Mouse (Mus musculus): ENCODE data around the gene Hus1b. TPM values are rescaled to one million over a fixed set of nuclear protein-coding genes. Genes with fewer than 3 reads are reported as not detected.

The Hus1b gene
- 0.06 TPM for polyA plus RNA-seq (2012; fragmentation: generic; extraction: Trizol)
- long read RNA-seq, experiment 1 = 0 reads
- long read RNA-seq, experiment 2 = 0 reads

DNA sequence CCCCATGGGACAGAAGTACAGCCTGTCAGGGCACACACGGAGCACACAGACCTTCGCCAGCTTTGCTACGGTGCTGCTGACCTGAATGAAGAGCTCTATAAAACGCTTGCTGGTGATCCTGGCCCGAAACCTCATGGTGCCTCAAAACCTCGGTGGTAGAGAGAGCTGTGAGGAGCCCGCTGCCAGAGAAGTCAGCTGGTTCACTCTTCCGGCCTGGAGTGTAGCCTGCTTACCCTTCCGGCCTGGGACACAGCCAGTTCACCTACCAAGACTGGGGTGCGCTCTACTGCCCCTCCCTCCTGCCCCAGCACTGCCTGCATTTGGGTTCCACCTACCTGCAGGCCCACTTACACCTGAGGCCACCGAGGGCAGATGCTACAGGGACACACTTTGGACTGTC, at the start of gene Hus1b:
Gene Hus1b, minus strand, starts transcription at position 220 of the 400 bp plus-strand sequence.
- Histone ChIP-seq H3K36me3 (ENCODE audit: control insufficient read depth, insufficient read depth) (peaks cover 4% of the 10 kb centered on the region), H3K79me3 (ENCODE audit: low read depth) (peaks cover 4% of the 10 kb centered on the region), H3ac (ENCODE audit: control insufficient read depth, insufficient read length, low read depth) (no peak within 1 kb of the TSS), H3K27me3 (ENCODE audit: control insufficient read depth, insufficient read depth, insufficient read length) (no peaks in the 10 kb centered on the region), H3K4me3 (ENCODE audit: insufficient read depth, poor library complexity, severe bottlenecking) (no peak within 1 kb of the TSS), H3K79me2 (ENCODE audit: control insufficient read depth, insufficient read depth) (peaks cover 5% of the 10 kb centered on the region)
- TF ChIP-seq CTCF (IDR thresholded peaks at IDR 0.05; ENCODE audit: control insufficient read depth, insufficient read depth, insufficient read length) (no peak), MYOD1 (IDR thresholded peaks at IDR 0.05; ENCODE audit: control insufficient read depth, insufficient read length, low read depth) (no peak), USF1 (IDR thresholded peaks at IDR 0.05; ENCODE audit: low read depth) (no peak), MYOG (IDR thresholded peaks at IDR 0.05; ENCODE audit: control insufficient read depth, extremely low read depth, insufficient read length) (no peak)

DNA sequence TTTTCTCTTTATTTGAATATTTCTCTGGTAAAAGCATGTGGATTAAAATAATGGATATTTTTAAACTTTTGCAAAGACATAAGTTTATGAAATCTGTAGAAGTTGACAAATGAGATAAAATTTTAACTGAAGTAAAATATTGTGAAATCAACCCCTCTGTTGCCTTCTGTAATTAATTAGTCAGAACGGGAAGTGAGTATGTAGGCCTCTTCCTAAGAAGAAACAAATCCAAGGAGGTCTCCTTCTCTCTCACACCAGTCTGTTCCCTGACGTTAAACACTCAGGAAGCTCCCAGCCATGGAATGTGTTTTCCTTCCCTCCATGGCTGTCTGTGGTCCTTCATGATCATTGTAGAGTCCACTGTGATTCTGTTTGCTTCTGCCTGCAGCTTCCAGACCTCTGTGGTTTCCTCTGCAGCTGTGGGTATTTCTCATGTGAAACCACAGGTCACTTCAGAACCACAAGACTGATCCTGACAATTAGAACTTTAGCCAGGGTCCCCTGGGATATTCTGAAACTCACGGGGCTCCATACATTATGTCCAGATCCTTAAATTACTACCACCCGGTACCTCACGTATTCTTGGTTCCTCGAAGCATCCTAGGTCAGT, 46.8 kb upstream of the Hus1b start:
- Histone ChIP-seq H3K79me3 (ENCODE audit: low read depth) (no peaks in the 10 kb centered on the region), H3ac (ENCODE audit: control insufficient read depth, insufficient read length, low read depth) (no peak overlapping the region), H3K79me2 (ENCODE audit: control insufficient read depth, insufficient read depth) (no peaks in the 10 kb centered on the region), H3K27me3 (ENCODE audit: control insufficient read depth, insufficient read depth, insufficient read length) (peaks cover 24% of the 10 kb centered on the region), H3K4me3 (ENCODE audit: insufficient read depth, poor library complexity, severe bottlenecking) (no peak overlapping the region), H3K36me3 (ENCODE audit: control insufficient read depth, insufficient read depth) (no peaks in the 10 kb centered on the region)
- TF ChIP-seq CEBPB (IDR thresholded peaks at IDR 0.05; ENCODE audit: low read depth) = no peak
- peak; percentile 81 for TF ChIP-seq MYOD1 (IDR thresholded peaks at IDR 0.05; ENCODE audit: control insufficient read depth, insufficient read length, low read depth)
- TF ChIP-seq MYOG (IDR thresholded peaks at IDR 0.05; ENCODE audit: control insufficient read depth, extremely low read depth, insufficient read length) = no peak
- no peak for TF ChIP-seq CTCF (IDR thresholded peaks at IDR 0.05; ENCODE audit: control insufficient read depth, insufficient read depth, insufficient read length)
- TF ChIP-seq MAX (IDR thresholded peaks at IDR 0.05) = peak; percentile 30
- no peak for TF ChIP-seq USF1 (IDR thresholded peaks at IDR 0.05; ENCODE audit: low read depth)
- TF ChIP-seq FOSL1 (IDR thresholded peaks at IDR 0.05; ENCODE audit: insufficient read depth, low read length, poor library complexity, severe bottlenecking) = no peak

DNA sequence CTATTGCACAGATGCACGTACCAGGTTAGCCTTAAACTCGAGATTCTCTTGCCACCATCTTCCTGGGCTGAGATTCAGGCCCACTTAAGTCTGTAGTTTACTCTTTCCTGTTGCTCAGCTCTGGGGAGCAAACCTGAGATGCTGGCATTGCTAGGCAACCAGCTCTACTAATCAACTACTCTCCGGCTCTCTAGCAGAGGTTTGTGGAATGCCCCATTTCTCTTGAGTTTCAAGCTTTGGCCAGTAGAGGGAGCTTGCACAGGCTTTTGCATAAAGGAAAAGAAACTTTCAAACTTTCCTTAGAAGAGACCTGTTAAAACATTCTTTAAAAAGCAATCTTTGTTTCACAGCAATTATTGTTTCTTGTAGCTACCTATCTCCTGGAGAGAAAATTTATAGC, 46.3 kb upstream of the Hus1b start:
- no peaks in the 10 kb centered on the region for H3K79me2 ChIP-seq (ENCODE audit: control insufficient read depth, insufficient read depth)
- no peak overlapping the region for H3K4me3 ChIP-seq (ENCODE audit: insufficient read depth, poor library complexity, severe bottlenecking)
- H3K27me3 ChIP-seq (ENCODE audit: control insufficient read depth, insufficient read depth, insufficient read length) = peaks cover 23% of the 10 kb centered on the region
- no peaks in the 10 kb centered on the region for H3K79me3 ChIP-seq (ENCODE audit: low read depth)
- TF ChIP-seq FOSL1 (IDR thresholded peaks at IDR 0.05; ENCODE audit: insufficient read depth, low read length, poor library complexity, severe bottlenecking) = no peak
- TF ChIP-seq MAX (IDR thresholded peaks at IDR 0.05) = no peak
- no peak for TF ChIP-seq CTCF (IDR thresholded peaks at IDR 0.05; ENCODE audit: control insufficient read depth, insufficient read depth, insufficient read length)
- TF ChIP-seq CEBPB (IDR thresholded peaks at IDR 0.05; ENCODE audit: low read depth) = no peak
- TF ChIP-seq MYOD1 (IDR thresholded peaks at IDR 0.05; ENCODE audit: control insufficient read depth, insufficient read length, low read depth) = no peak
- TF ChIP-seq MYOG (IDR thresholded peaks at IDR 0.05; ENCODE audit: control insufficient read depth, extremely low read depth, insufficient read length) = no peak
- no peak for TF ChIP-seq USF1 (IDR thresholded peaks at IDR 0.05; ENCODE audit: low read depth)
- H3K36me3 ChIP-seq (ENCODE audit: control insufficient read depth, insufficient read depth) = no peaks in the 10 kb centered on the region
- no peak overlapping the region for H3ac ChIP-seq (ENCODE audit: control insufficient read depth, insufficient read length, low read depth)

DNA sequence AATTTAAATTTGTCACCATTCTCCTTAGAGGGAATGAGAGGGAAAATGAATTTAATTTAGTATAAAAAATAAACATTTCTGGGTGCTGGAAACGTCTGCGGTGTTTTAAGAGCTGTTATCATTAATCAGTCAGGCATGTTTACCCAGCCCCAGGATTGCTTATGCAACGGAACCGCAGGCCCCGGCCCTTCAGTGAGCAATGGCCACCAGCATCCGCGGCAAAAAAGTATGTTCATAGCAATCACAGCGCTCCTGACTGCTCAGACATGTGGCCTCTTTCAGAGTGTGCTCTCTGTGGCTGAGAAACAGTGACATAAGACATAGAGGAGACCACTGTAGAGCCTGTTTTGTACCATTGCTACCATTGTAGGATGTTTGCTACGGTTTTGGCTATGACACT, 42.7 kb upstream of the Hus1b start:
- TF ChIP-seq FOSL1 (IDR thresholded peaks at IDR 0.05; ENCODE audit: insufficient read depth, low read length, poor library complexity, severe bottlenecking) (no peak), MAX (IDR thresholded peaks at IDR 0.05) (no peak), MYOG (IDR thresholded peaks at IDR 0.05; ENCODE audit: control insufficient read depth, extremely low read depth, insufficient read length) (no peak), MYOD1 (IDR thresholded peaks at IDR 0.05; ENCODE audit: control insufficient read depth, insufficient read length, low read depth) (no peak), CEBPB (IDR thresholded peaks at IDR 0.05; ENCODE audit: low read depth) (no peak), USF1 (IDR thresholded peaks at IDR 0.05; ENCODE audit: low read depth) (no peak), CTCF (IDR thresholded peaks at IDR 0.05; ENCODE audit: control insufficient read depth, insufficient read depth, insufficient read length) (no peak)
- peaks cover 24% of the 10 kb centered on the region for H3K27me3 ChIP-seq (ENCODE audit: control insufficient read depth, insufficient read depth, insufficient read length)

DNA sequence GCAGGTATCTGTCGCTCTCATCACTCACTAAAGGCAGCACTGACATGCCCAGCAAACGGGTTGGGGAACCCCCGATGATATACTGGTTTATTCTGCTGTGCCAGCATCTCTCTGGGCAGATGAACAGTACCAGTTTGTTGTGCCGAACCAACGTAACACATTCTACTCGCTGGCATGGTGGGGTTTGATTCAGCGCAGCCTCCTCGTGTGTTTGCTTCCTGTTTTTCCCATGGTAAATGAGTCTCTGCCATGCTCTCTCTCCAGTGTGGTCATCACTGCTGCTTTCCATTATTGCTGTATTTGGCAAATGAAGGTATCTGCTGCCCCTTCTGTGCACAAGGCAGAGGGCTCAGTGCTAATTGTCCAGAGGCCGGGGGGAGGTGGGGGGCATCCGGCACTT, 42.2 kb upstream of the Hus1b start:
- peaks cover 24% of the 10 kb centered on the region for H3K27me3 ChIP-seq (ENCODE audit: control insufficient read depth, insufficient read depth, insufficient read length)
- H3K36me3 ChIP-seq (ENCODE audit: control insufficient read depth, insufficient read depth) = no peaks in the 10 kb centered on the region
- TF ChIP-seq MYOD1 (IDR thresholded peaks at IDR 0.05; ENCODE audit: control insufficient read depth, insufficient read length, low read depth) (no peak), MAX (IDR thresholded peaks at IDR 0.05) (no peak)
- no peak overlapping the region for H3ac ChIP-seq (ENCODE audit: control insufficient read depth, insufficient read length, low read depth)
- no peaks in the 10 kb centered on the region for H3K79me2 ChIP-seq (ENCODE audit: control insufficient read depth, insufficient read depth)
- no peaks in the 10 kb centered on the region for H3K79me3 ChIP-seq (ENCODE audit: low read depth)
- H3K4me3 ChIP-seq (ENCODE audit: insufficient read depth, poor library complexity, severe bottlenecking) = no peak overlapping the region

More for the DNA sequence above, 42.7 kb upstream of the Hus1b start:
- Histone ChIP-seq H3K79me2 (ENCODE audit: control insufficient read depth, insufficient read depth) (no peaks in the 10 kb centered on the region), H3ac (ENCODE audit: control insufficient read depth, insufficient read length, low read depth) (no peak overlapping the region), H3K4me3 (ENCODE audit: insufficient read depth, poor library complexity, severe bottlenecking) (no peak overlapping the region), H3K36me3 (ENCODE audit: control insufficient read depth, insufficient read depth) (no peaks in the 10 kb centered on the region), H3K79me3 (ENCODE audit: low read depth) (no peaks in the 10 kb centered on the region)

DNA sequence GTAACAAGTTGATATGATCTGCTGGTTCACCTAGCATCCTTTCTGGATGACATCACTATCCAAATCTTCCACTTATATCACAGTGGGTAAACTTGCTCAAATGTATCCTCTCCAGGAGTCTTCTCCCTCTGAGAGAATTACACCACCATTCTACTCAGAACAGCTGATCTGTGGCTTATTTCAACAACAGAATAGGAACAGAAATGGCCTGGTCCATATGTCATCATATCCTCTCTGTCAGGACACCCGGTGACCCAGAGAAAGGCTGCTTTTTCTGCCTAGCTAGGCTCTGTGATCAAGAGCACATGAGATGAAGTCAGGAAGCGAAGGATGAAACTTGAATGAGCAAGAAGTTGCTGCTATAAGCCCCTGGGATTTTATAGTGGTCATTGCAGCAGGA, 40.1 kb upstream of the Hus1b start:
- Histone ChIP-seq H3ac (ENCODE audit: control insufficient read depth, insufficient read length, low read depth) (no peak overlapping the region), H3K4me3 (ENCODE audit: insufficient read depth, poor library complexity, severe bottlenecking) (no peak overlapping the region), H3K36me3 (ENCODE audit: control insufficient read depth, insufficient read depth) (no peaks in the 10 kb centered on the region), H3K27me3 (ENCODE audit: control insufficient read depth, insufficient read depth, insufficient read length) (peaks cover 24% of the 10 kb centered on the region), H3K79me2 (ENCODE audit: control insufficient read depth, insufficient read depth) (no peaks in the 10 kb centered on the region), H3K79me3 (ENCODE audit: low read depth) (no peaks in the 10 kb centered on the region)
- TF ChIP-seq MYOG (IDR thresholded peaks at IDR 0.05; ENCODE audit: control insufficient read depth, extremely low read depth, insufficient read length) (no peak), FOSL1 (IDR thresholded peaks at IDR 0.05; ENCODE audit: insufficient read depth, low read length, poor library complexity, severe bottlenecking) (no peak), MAX (IDR thresholded peaks at IDR 0.05) (no peak), USF1 (IDR thresholded peaks at IDR 0.05; ENCODE audit: low read depth) (no peak), CTCF (IDR thresholded peaks at IDR 0.05; ENCODE audit: control insufficient read depth, insufficient read depth, insufficient read length) (no peak), MYOD1 (IDR thresholded peaks at IDR 0.05; ENCODE audit: control insufficient read depth, insufficient read length, low read depth) (no peak), CEBPB (IDR thresholded peaks at IDR 0.05; ENCODE audit: low read depth) (no peak)
